Comparison of ENCODE assay signal across 11 mouse cellular contexts in the genomic region with DNA sequence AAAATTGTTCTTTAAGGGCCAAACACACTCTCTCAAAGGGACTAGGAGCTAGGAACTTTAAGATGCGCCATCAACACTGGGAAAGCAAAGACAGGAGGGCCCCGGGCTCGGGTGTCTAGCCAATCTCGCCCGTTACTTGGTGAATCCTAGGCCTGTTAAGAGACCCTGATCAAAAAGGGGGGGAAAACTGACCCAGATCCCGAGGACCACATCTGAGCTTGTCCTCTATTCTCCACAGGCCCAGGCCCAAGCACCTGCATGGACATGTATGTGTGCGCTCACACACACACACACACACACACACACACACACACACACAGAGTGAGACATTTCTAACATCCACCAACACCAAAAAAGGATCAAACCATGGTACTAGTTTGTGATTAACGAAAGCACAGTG. TPM values are rescaled to one million over a fixed set of nuclear protein-coding genes. Genes with fewer than 3 reads are reported as not detected.
DNase-seq lines count a peak whose midpoint lies in the region; ATAC-seq and TF ChIP-seq lines count a peak whose summit lies in the region.
"Had no signal": no experiment of that assay in that cellular context is flagged by ENCODE, and none has a peak within 500 bp of the region (broad histone marks: within the 10 kb centered on the region; RNA-seq: fewer than 3 reads in every experiment).

No protein-coding gene starts in this region.

- no peak overlapping the region for H3K9ac ChIP-seq in midbrain, postnatal 0 days (replicated peaks; ENCODE audit: low read length, poor library complexity, severe bottlenecking)
- no peak overlapping the region for H3K9ac ChIP-seq in intestine, embryonic 15.5 days
- no peak overlapping the region for H3K9ac ChIP-seq in neural tube, embryonic 14.5 days (replicated peaks; ENCODE audit: low read depth, low read length)

- H3K27me3 ChIP-seq in midbrain, embryonic 10.5 days (ENCODE audit: low read depth, poor library complexity, severe bottlenecking) = no peaks in the 10 kb centered on the region
- H3K27me3 ChIP-seq in midbrain, postnatal 0 days (ENCODE audit: insufficient read depth, low read length) = no peaks in the 10 kb centered on the region
- no peaks in the 10 kb centered on the region for H3K27me3 ChIP-seq in intestine, embryonic 15.5 days (replicated peaks)
- no peaks in the 10 kb centered on the region for H3K27me3 ChIP-seq in neural tube, embryonic 14.5 days (ENCODE audit: control insufficient read depth, insufficient read depth, low read length)

- TF ChIP-seq CTCF in midbrain, postnatal 0 days (IDR thresholded peaks at IDR 0.05) = no peak

- no peaks in the 10 kb centered on the region for H3K9me3 ChIP-seq in midbrain, embryonic 10.5 days (replicated peaks)
- H3K9me3 ChIP-seq in midbrain, postnatal 0 days (ENCODE audit: low read length) = no peaks in the 10 kb centered on the region
- no peaks in the 10 kb centered on the region for H3K9me3 ChIP-seq in intestine, embryonic 15.5 days
- H3K9me3 ChIP-seq in neural tube, embryonic 14.5 days (ENCODE audit: control insufficient read depth, low read length) = no peaks in the 10 kb centered on the region

- H3K4me3 ChIP-seq in midbrain, embryonic 10.5 days = peak overlapping the region; percentile 95
- no peak overlapping the region for H3K4me3 ChIP-seq in midbrain, postnatal 0 days (ENCODE audit: low read depth, low read length)
- 0 out of 2 replicates have a peak overlapping the region, but pooled peaks have one; percentile 10 for H3K4me3 ChIP-seq in intestine, embryonic 15.5 days (replicated peaks)
- no peak overlapping the region for H3K4me3 ChIP-seq in neural tube, embryonic 14.5 days (ENCODE audit: low read depth, low read length)

- peaks cover 39% of the 10 kb centered on the region for H3K4me1 ChIP-seq in midbrain, embryonic 10.5 days
- H3K4me1 ChIP-seq in midbrain, postnatal 0 days (ENCODE audit: insufficient read depth, low read length) = no peaks in the 10 kb centered on the region
- peaks cover 14% of the 10 kb centered on the region for H3K4me1 ChIP-seq in intestine, embryonic 15.5 days (replicated peaks)
- 0 out of 2 replicates have a peak, but pooled peaks cover 2% of the 10 kb centered on the region for H3K4me1 ChIP-seq in neural tube, embryonic 14.5 days (ENCODE audit: control insufficient read depth, insufficient read depth, low read length)

- 75% methylated on average over 8 of the region's 8 CpGs for WGBS in midbrain, embryonic 10.5 days
- WGBS in midbrain, postnatal 0 days = 72% methylated on average over 8 of the region's 8 CpGs
- 80% methylated on average over 8 of the region's 8 CpGs for WGBS in intestine, embryonic 15.5 days
- 83% methylated on average over 8 of the region's 8 CpGs for WGBS in neural tube, embryonic 14.5 days

- ATAC-seq in CD4-positive, CD25-positive, alpha-beta regulatory T cell, adult 4 months = no peak
- no peak for ATAC-seq in midbrain, postnatal 0 days (ENCODE audit: low FRiP score)
- no peak for ATAC-seq in intestine, embryonic 15.5 days
- ATAC-seq in neural tube, embryonic 14.5 days (ENCODE audit: low read depth) = no peak

- peak; percentile 29 for DNase-seq in CD4-positive, CD25-positive, alpha-beta regulatory T cell, adult 2 months (ENCODE audit: low read depth, low spot score)
- DNase-seq in midbrain, embryonic 10.5 days (ENCODE audit: low spot score) = no peak
- no peak for DNase-seq in midbrain, postnatal 0 days (ENCODE audit: low spot score)
- DNase-seq in layer of hippocampus, adult 11-12 months (ENCODE audit: low spot score) = no peak
- DNase-seq in yolk sac, embryonic 10.5 days (ENCODE audit: low spot score) = no peak
- DNase-seq: embryo, embryonic 11 days; kidney, postnatal 10 days; lung, postnatal 4 days had no signal

- no peak overlapping the region for H3K4me2 ChIP-seq in midbrain, postnatal 0 days (ENCODE audit: low read depth, low read length, poor library complexity, severe bottlenecking)
- peak overlapping the region; percentile 67 for H3K4me2 ChIP-seq in intestine, embryonic 15.5 days (replicated peaks)
- H3K4me2 ChIP-seq in neural tube, embryonic 14.5 days (ENCODE audit: low read depth, low read length) = peak overlapping the region; percentile 6; the same call in 1 of the 2 replicates

- no peak overlapping the region for H3K27ac ChIP-seq in midbrain, embryonic 10.5 days (replicated peaks)
- no peak overlapping the region for H3K27ac ChIP-seq in midbrain, postnatal 0 days (ENCODE audit: low read depth, low read length)
- H3K27ac ChIP-seq in intestine, embryonic 15.5 days = no peak overlapping the region
- no peak overlapping the region for H3K27ac ChIP-seq in neural tube, embryonic 14.5 days (ENCODE audit: low read depth, low read length)

- peaks cover 47% of the 10 kb centered on the region for H3K36me3 ChIP-seq in midbrain, embryonic 10.5 days
- H3K36me3 ChIP-seq in midbrain, postnatal 0 days (ENCODE audit: insufficient read depth, low read length) = no peaks in the 10 kb centered on the region
- H3K36me3 ChIP-seq in intestine, embryonic 15.5 days = peaks cover 5% of the 10 kb centered on the region
- H3K36me3 ChIP-seq in neural tube, embryonic 14.5 days (ENCODE audit: control insufficient read depth, insufficient read depth, low read length) = no peaks in the 10 kb centered on the region

RNA-seq across cellular contexts. Expression of gene Mki67, which starts 2.8 kb away (rescaled TPM):
- polyA plus RNA-seq in CD4-positive, CD25-positive, alpha-beta regulatory T cell, adult 4 months (2017; shearing (Covaris generic)) = 10 to 100 TPM in 1 of 2 experiments, 1 to 10 TPM in 1; 7.5 to 10.7 TPM
- 43.3 and 47.1 TPM in 2 replicates for polyA plus RNA-seq in midbrain, embryonic 10.5 days (2016; fragmentation: Nextera tagmentation; extraction: Ambion mirVana)
- total RNA-seq in midbrain, postnatal 0 days (2014; rRNA removed) = 6.3 and 8.9 TPM in 2 replicates
- 1.4 and 2.1 TPM in 2 replicates for polyA plus RNA-seq in midbrain, postnatal 0 days (2015; fragmentation: Nextera tagmentation; extraction: Ambion mirVana)
- polyA plus RNA-seq in intestine, embryonic 15.5 days (2015; fragmentation: Nextera tagmentation; extraction: Ambion mirVana) = 37.6 and 38.1 TPM in 2 replicates
- 3.7 and 5.3 TPM in 2 replicates for polyA plus RNA-seq in neural tube, embryonic 14.5 days (2014; fragmentation: Nextera tagmentation; extraction: Ambion mirVana)

Comparison
In these comparisons a context has a peak if more than half of its experiments do, and no peak if none do; other contexts are left out.
1. H3K4me3 ChIP-seq: peak in midbrain, embryonic 10.5 days (single experiment) and intestine, embryonic 15.5 days (single experiment); none in midbrain, postnatal 0 days (single experiment) and neural tube, embryonic 14.5 days (single experiment).